Mouse (Mus musculus): Measurements from ENCODE around the gene St3gal6.
"Not testable (repeated sequence)": the region's sequence is repeated elsewhere in the genome, so short reads cannot be mapped to it uniquely, and the experiment has no call there.

DNA sequence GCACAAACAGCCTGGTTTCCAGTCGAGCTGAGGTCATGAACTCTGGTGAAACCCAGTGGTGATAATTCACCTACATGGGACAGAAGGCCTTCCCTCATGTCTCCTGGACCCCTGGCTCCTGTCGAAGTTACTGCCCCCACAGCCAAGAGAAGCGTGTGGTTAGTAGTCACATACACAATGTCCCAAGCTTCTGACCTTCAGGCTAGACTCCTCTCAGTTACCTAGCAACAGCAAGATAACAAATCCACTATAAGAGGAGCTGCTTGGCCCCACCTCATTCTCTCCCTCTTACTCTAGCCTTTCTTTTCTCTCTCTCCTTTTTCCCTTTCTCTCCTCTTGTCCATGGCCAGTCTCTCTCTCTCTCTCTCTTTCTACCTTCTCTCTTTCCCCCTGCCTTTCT, 64.1 kb downstream of the St3gal6 start:
- TF ChIP-seq CTCF, EP300 (IDR thresholded peaks at IDR 0.05; ENCODE audit: low read depth): not testable (repeated sequence)

Measured in heart, postnatal 0 days (tissue).